Mouse (Mus musculus) midbrain, postnatal 0 days (tissue): Measurements from ENCODE around the gene Rassf7. TPM values are rescaled to one million over a fixed set of nuclear protein-coding genes. Genes with fewer than 3 reads are reported as not detected.

Experiments
- ATAC-seq: fragments of 200-750 bp; cut with Nextera tagmentation; 2 replicates; pipeline ENCODE4 v1.8.0; 2017; ENCODE audit warnings: moderate number of reproducible peaks, mild to moderate bottlenecking, moderate TSS enrichment, moderate library complexity; ENCODE audit not compliant: low FRiP score
- DNase-seq: peaks from one replicate; pipeline ENCODE4 v3.0.0-alpha.2; 2015; ENCODE audit warnings: low spot score
- H3K27ac ChIP-seq: fragments of 300-500 bp; sonication (generic); 2 replicates; pipeline ENCODE4 v1.5.1; 2014; ENCODE audit warnings: low read depth, mild to moderate bottlenecking, low read length, mixed read lengths
- H3K27me3 ChIP-seq: fragments of 300-500 bp; sonication (generic); 2 replicates; pipeline ENCODE4 v1.6.1; 2014; ENCODE audit warnings: low read length, control low read depth, mixed read lengths; ENCODE audit not compliant: insufficient read depth
- H3K36me3 ChIP-seq: fragments of 300-500 bp; sonication (generic); 2 replicates; pipeline ENCODE4 v1.6.1; 2014; ENCODE audit warnings: low read length, control low read depth, mixed read lengths; ENCODE audit not compliant: insufficient read depth
- H3K4me1 ChIP-seq: fragments of 300-500 bp; sonication (generic); 2 replicates; pipeline ENCODE4 v1.6.1; 2014; ENCODE audit warnings: mild to moderate bottlenecking, control low read depth, antibody characterized with exemption, low read length, mixed read lengths; ENCODE audit not compliant: insufficient read depth
- H3K4me2 ChIP-seq: fragments of 300-500 bp; sonication (generic); 2 replicates; pipeline ENCODE4 v1.6.1; 2014; ENCODE audit warnings: low read depth, mild to moderate bottlenecking, low read length, mixed read lengths; ENCODE audit not compliant: poor library complexity, severe bottlenecking
- H3K4me3 ChIP-seq: fragments of 300-500 bp; sonication (generic); 2 replicates; pipeline ENCODE4 v1.5.1; 2014; ENCODE audit warnings: low read depth, mild to moderate bottlenecking, low read length, moderate library complexity
- H3K9ac ChIP-seq: fragments of 300-500 bp; sonication (generic); replicated peaks from 2 replicates; pipeline ENCODE4 v1.6.1; 2014; ENCODE audit warnings: mild to moderate bottlenecking, low read length, moderate library complexity, mixed read lengths; ENCODE audit not compliant: poor library complexity, severe bottlenecking
- H3K9me3 ChIP-seq: fragments of 300-500 bp; sonication (generic); 2 replicates; pipeline ENCODE4 v1.6.1; 2016; ENCODE audit warnings: low read length, control low read depth
- CTCF ChIP-seq: IDR thresholded peaks from 2 replicates; pipeline ENCODE4 v1.5.1; 2016; ENCODE audit warnings: antibody characterized with exemption, mild to moderate bottlenecking
- WGBS: fragments of 180-500 bp; shearing (Covaris S2); extraction: QIAGEN DNeasy Blood & Tissue Kit; methylation state at CpG from one replicate; pipeline ENCODE4 v1.1.7; 2014; 5-methylcytosine and 5-hydroxymethylcytosine counted together
- polyA plus RNA-seq: library from polyadenylated mRNA; unstranded; fragments of >200 nt; fragmentation: Nextera tagmentation; extraction: Ambion mirVana; gene quantifications from 2 replicates; pipeline ENCODE4 v1.2.1, GENCODE M21; 2015
- total RNA-seq: library from RNA; depleted of rRNA; stranded (reverse); fragments of >200 nt; gene quantifications from 2 replicates; pipeline ENCODE4 v1.2.3, GENCODE M21; 2014

Rassf7 gene
- total and polyA plus RNA-seq, 2 experiments from 2014 or later, result 20.7 to 23.5 TPM

DNA sequence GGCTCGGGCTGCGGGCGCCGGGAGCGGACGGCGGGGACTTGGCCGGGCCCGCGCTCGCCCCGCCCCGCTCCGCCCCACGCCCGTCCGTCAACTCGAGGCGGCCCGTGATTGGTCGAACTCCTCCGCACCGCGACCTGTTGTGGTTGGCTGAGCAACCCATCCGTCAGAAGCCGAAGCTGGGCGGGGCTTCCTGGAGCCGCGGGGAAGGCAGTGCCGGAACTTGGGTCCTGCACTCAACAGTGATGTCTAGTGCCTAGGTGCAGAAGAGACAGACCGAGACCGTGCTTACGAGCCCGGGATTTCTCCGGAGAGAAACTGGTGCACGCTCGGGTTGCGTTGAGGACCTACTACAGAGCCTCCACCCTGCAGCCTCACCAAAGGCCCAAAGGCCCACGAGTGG lies 21.7 kb upstream of the Rassf7 start, which contains the start of the genes Hras and Lrrc56:
Gene Hras (minus strand): TSS at position 58 of the 400 bp plus-strand sequence.
Gene Lrrc56 (plus strand): TSS at position 210 of the 400 bp plus-strand sequence.
- under 1% methylated on average over 27 of the region's 39 CpGs for WGBS
- no peak for TF ChIP-seq CTCF
- ATAC-seq (peak; percentile 93), DNase-seq (peak; percentile 98)
- peak within 1 kb of the TSS; percentile 65 for H3K4me2 ChIP-seq
- H3K4me3 ChIP-seq, result peak within 1 kb of the TSS; percentile 96
- peaks cover 33% of the 10 kb centered on the region for H3K36me3 ChIP-seq
- H3K9me3 ChIP-seq, result no peaks in the 10 kb centered on the region
- H3K9ac ChIP-seq, result peak within 1 kb of the TSS; percentile 94
- H3K27me3 ChIP-seq, result no peaks in the 10 kb centered on the region
- H3K27ac ChIP-seq, result peak within 1 kb of the TSS; percentile 85
- H3K4me1 ChIP-seq, result peaks cover 8% of the 10 kb centered on the region; the same call in 1 of the 2 replicates

DNA sequence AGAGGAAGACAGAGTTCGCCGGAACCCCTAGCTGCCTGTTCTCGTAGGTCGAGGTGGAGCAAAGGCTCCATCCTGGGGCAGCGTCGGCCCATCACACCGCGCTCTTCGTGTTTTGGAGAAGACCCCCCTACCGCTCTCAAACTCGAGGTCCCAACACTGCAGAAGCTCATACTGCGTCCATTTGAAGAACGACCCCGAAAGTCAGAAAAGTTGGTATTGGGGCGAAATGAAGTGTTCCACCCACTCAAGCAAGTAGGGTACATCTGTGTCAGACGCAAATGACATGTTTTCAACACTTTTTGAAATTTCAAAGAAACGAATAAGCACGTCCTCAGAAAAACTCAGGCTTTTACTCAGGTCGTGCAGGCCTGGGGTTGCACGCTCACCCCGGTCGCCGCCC lies 21.3 kb upstream of the Rassf7 start:
- under 1% methylated on average over 23 of the region's 23 CpGs for WGBS

DNA sequence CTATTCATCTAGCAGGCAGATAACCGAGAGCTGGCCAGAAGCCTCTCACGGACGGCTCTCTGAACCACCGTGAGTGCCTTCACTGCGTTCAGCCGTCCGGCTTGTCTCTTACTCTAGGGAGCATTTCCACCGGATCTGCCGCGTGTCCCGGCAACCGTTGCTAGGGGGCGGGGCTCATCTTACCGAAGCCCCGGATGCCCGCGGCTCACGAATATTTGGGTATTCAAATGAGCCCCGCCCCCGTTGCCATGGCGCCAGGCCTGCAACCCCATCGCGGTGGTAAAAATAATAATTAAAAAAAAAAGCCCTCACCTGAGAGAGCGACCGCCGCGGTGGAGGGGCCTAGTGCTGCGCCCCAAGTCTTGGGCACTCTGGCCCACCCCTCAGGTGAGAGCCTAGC lies 20.8 kb upstream of the Rassf7 start:
- no peak for TF ChIP-seq CTCF

More for the DNA sequence above, 21.3 kb upstream of the Rassf7 start:
- Histone ChIP-seq H3K4me3 (peak overlapping the region; percentile 96), H3K27ac (0 out of 2 replicates have a peak overlapping the region, but pooled peaks have one; percentile 55), H3K9ac (peak overlapping the region; percentile 14; the same call in 1 of the 2 replicates), H3K36me3 (peaks cover 30% of the 10 kb centered on the region), H3K9me3 (no peaks in the 10 kb centered on the region), H3K27me3 (no peaks in the 10 kb centered on the region), H3K4me1 (peaks cover 8% of the 10 kb centered on the region; the same call in 1 of the 2 replicates), H3K4me2 (peak overlapping the region; percentile 65)
- ATAC-seq, result no peak
- DNase-seq, result no peak
- TF ChIP-seq CTCF, result no peak

DNA sequence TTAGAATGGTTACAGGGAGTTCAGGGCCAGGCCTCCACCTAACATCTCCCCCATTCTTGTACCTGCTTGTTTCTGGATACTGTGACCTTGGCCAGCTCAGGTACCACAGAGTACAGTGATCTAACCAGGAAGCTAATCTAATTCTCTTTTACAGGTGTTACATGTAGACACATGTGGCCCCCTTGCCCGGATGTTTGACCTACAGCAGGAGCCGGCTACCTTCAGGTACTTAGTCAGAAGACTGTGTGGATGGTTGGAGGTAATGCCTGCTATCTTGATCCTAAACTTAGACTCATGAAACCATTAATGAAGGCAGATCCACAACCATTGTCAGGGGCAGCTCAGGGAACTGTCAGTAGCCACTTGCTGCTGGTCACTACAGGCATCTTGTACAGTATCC lies 19.9 kb upstream of the Rassf7 start:
- TF ChIP-seq CTCF, result no peak
- H3K27ac ChIP-seq, result no peak overlapping the region

More for the DNA sequence above, 20.8 kb upstream of the Rassf7 start:
- WGBS, result under 1% methylated on average over 28 of the region's 28 CpGs
- Histone ChIP-seq H3K4me2 (peak overlapping the region; percentile 65), H3K4me3 (peak overlapping the region; percentile 96), H3K9me3 (no peaks in the 10 kb centered on the region), H3K4me1 (peaks cover 8% of the 10 kb centered on the region; the same call in 1 of the 2 replicates), H3K36me3 (peaks cover 26% of the 10 kb centered on the region), H3K27me3 (no peaks in the 10 kb centered on the region), H3K9ac (peak overlapping the region; percentile 14; the same call in 1 of the 2 replicates), H3K27ac (peak overlapping the region; percentile 47; the same call in 1 of the 2 replicates)
- ATAC-seq (peak; percentile 48), DNase-seq (peak; percentile 92)

DNA sequence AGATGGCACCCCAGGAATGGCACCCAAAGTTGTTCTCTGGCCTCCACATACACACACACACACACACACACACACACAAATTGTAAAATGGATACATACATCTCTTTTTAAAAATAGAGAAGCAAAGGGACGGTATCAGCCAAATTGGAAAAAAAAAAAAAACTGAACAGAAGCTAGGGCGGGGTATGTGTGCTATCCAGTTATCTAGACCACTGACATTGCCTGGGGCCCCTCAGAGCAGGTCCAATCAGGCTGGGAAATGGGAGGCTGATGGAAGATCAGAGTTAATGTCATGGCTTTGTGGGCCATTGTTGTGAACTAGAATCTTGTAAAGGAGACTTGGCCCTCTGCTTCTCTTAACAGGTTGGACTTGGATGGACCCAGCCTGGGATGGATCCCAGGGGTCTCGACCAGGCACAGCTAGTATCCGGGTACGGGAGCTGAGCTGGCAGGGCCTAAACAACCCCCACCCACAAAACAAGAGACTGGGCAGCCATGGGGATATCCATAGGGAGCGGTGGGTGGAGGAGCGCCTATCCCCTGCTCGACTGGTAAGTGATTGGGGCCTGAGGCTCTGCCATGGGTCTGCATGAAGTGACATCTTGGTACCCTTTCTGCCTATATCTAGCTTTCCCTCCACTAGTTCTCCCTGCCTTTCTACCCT lies 18.9 kb upstream of the Rassf7 start:
- ATAC-seq (no peak), DNase-seq (no peak)
- no peaks in the 10 kb centered on the region for H3K9me3 ChIP-seq
- no peaks in the 10 kb centered on the region for H3K27me3 ChIP-seq
- H3K9ac ChIP-seq, result no peak overlapping the region
- 86% methylated on average over 8 of the region's 8 CpGs for WGBS
- TF ChIP-seq CTCF, result no peak
- H3K4me2 ChIP-seq, result no peak overlapping the region
- peaks cover 7% of the 10 kb centered on the region for H3K36me3 ChIP-seq
- no peak overlapping the region for H3K4me3 ChIP-seq
- H3K27ac ChIP-seq, result no peak overlapping the region
- H3K4me1 ChIP-seq, result peaks cover 8% of the 10 kb centered on the region; the same call in 1 of the 2 replicates

More for the DNA sequence above, 19.9 kb upstream of the Rassf7 start:
- Histone ChIP-seq H3K9ac (no peak overlapping the region), H3K4me2 (0 out of 2 replicates have a peak overlapping the region, but pooled peaks have one; percentile 65), H3K4me1 (peaks cover 8% of the 10 kb centered on the region; the same call in 1 of the 2 replicates), H3K9me3 (no peaks in the 10 kb centered on the region), H3K4me3 (no peak overlapping the region), H3K36me3 (peaks cover 17% of the 10 kb centered on the region), H3K27me3 (no peaks in the 10 kb centered on the region)
- 93% methylated on average over 2 of the region's 2 CpGs for WGBS
- ATAC-seq (no peak), DNase-seq (no peak)

DNA sequence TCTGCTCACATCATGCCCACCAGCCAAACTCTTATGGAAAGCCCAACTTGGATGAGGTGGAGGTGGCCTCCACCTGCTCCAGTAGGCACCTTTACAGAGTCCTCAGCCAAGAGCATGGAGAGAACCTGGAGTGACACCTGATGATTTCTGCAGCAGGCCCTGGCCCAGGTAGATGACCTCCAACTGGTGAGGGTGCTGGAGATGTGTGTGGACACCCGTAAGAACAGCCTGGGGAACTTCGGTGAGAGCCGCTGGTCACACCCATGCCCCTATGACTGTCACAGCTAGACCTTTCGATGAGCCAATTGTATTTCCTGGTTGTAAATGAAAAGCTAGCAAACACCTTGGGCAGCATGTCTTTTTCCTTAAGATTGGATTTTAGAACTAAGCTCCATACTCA lies 17.5 kb upstream of the Rassf7 start:
- WGBS, result 93% methylated on average over 4 of the region's 4 CpGs
- H3K27me3 ChIP-seq, result no peaks in the 10 kb centered on the region

More for the DNA sequence above, 17.5 kb upstream of the Rassf7 start:
- Histone ChIP-seq H3K4me2 (no peak overlapping the region), H3K9me3 (no peaks in the 10 kb centered on the region), H3K9ac (no peak overlapping the region), H3K4me3 (no peak overlapping the region), H3K36me3 (no peaks in the 10 kb centered on the region), H3K4me1 (0 out of 2 replicates have a peak, but pooled peaks cover under 1% of the 10 kb centered on the region), H3K27ac (no peak overlapping the region)
- DNase-seq, result no peak
- TF ChIP-seq CTCF, result no peak
- no peak for ATAC-seq
